Mouse (Mus musculus) G1E (cell line): ENCODE measurements around the gene Adgrl4. TPM values are rescaled to one million over a fixed set of nuclear protein-coding genes. Genes with fewer than 3 reads are reported as not detected.

Experiments used
- ATAC-seq: 2 replicates; pipeline ENCODE4 v1.8.0; 2016; ENCODE audit warnings: mild to moderate bottlenecking; ENCODE audit not compliant: insufficient number of reproducible peaks, poor library complexity, low FRiP score, severe bottlenecking; ENCODE audit errors: extremely low read depth
- DNase-seq: peaks from one replicate; pipeline ENCODE4 v3.0.0; 2012; ENCODE audit warnings: low spot score
- H3K27me3 ChIP-seq: 2 replicates; pipeline ENCODE4 v1.6.1; 2012; ENCODE audit warnings: mild to moderate bottlenecking, low read length, inconsistent platforms; ENCODE audit not compliant: insufficient read depth
- H3K36me3 ChIP-seq: replicated peaks from 2 replicates; pipeline ENCODE3; 2012; ENCODE audit warnings: mild to moderate bottlenecking, inconsistent platforms
- H3K4me1 ChIP-seq: 2 replicates; pipeline ENCODE4 v1.6.1; 2012; ENCODE audit warnings: low read depth, low read length, inconsistent platforms, mixed read lengths; ENCODE audit not compliant: insufficient read depth
- H3K4me3 ChIP-seq: 2 replicates; pipeline ENCODE4 v1.5.1; 2012; ENCODE audit warnings: low read depth, mild to moderate bottlenecking, inconsistent platforms, low read length, moderate library complexity, mixed read lengths
- H3K9me3 ChIP-seq: replicated peaks from 2 replicates; pipeline ENCODE4 v1.6.1; 2012; ENCODE audit warnings: inconsistent platforms
- CTCF ChIP-seq: IDR thresholded peaks from 2 replicates; pipeline ENCODE4 v1.5.1; 2012; ENCODE audit warnings: low read depth, low read length, inconsistent platforms, mixed read lengths
- GATA1 ChIP-seq: IDR thresholded peaks from 2 replicates; pipeline ENCODE4 v1.6.1; 2012; ENCODE audit warnings: borderline replicate concordance, low read length, inconsistent platforms, mixed read lengths
- GATA2 ChIP-seq: IDR thresholded peaks from 2 replicates; pipeline ENCODE4 v1.6.1; 2012; ENCODE audit warnings: low read depth, low read length, inconsistent platforms, borderline replicate concordance
- POLR2AphosphoS5 ChIP-seq: IDR thresholded peaks from 2 replicates; pipeline ENCODE4 v1.6.1; 2012; ENCODE audit warnings: low read depth, low read length, inconsistent platforms; ENCODE audit not compliant: insufficient replicate concordance
- TAL1 ChIP-seq: conservative IDR thresholded peaks from 2 replicates; pipeline ENCODE4 v1.6.1; 2012; ENCODE audit warnings: low read depth, low read length, inconsistent platforms, mixed read lengths
- polyA plus RNA-seq: library from polyadenylated mRNA; stranded (reverse); fragments of >175 nt; gene quantifications from 2 replicates; pipeline ENCODE4 v1.2.3, GENCODE M21; 2012
- total RNA-seq, 2 experiments: library from RNA; stranded (forward) in 1 of 2; stranded (reverse) in 1 of 2; fragments of 200-1000 nt in 1 of 2; fragments of >200 nt in 1 of 2; fragmentation: Nextera tagmentation in 1 of 2; gene quantifications; 2 replicates each; pipeline ENCODE4 v1.2.3; 2014 to 2017

The Adgrl4 gene
- total and polyA plus RNA-seq, 3 experiments = 0.38 TPM; not detected in 2

GRCm38 (mm10) chr3:151439976-151440375 lies 2.3 kb downstream of the Adgrl4 start:
- DNase-seq (no peak), ATAC-seq (no peak)
- Histone ChIP-seq H3K9me3 (peaks cover 25% of the 10 kb centered on the region), H3K36me3 (no peaks in the 10 kb centered on the region), H3K4me3 (no peak overlapping the region), H3K4me1 (no peaks in the 10 kb centered on the region), H3K27me3 (no peaks in the 10 kb centered on the region)
- no peak for TF ChIP-seq CTCF

- Histone ChIP-seq H3K27me3 (no peaks in the 10 kb centered on the region), H3K4me3 (no peak overlapping the region), H3K36me3 (no peaks in the 10 kb centered on the region), H3K9me3 (peaks cover 15% of the 10 kb centered on the region), H3K4me1 (no peaks in the 10 kb centered on the region)
- TF ChIP-seq CTCF (no peak), TAL1 (no peak), POLR2AphosphoS5 (no peak), GATA2 (no peak), GATA1 (no peak)
- no peak for ATAC-seq
- no peak for DNase-seq
These were observed 4.3 kb downstream of the Adgrl4 start for GRCm38 (mm10) chr3:151442026-151442425.

GRCm38 (mm10) chr3:151443486-151443885 lies 5.8 kb downstream of the Adgrl4 start:
- TF ChIP-seq TAL1 (no peak), GATA1 (no peak), POLR2AphosphoS5 (no peak), GATA2 (no peak), CTCF (no peak)
- H3K4me3 ChIP-seq = no peak overlapping the region
- no peak for ATAC-seq
- no peaks in the 10 kb centered on the region for H3K4me1 ChIP-seq
- H3K9me3 ChIP-seq = peaks cover 10% of the 10 kb centered on the region
- DNase-seq = no peak
- no peaks in the 10 kb centered on the region for H3K27me3 ChIP-seq
- H3K36me3 ChIP-seq = no peaks in the 10 kb centered on the region

- DNase-seq (no peak), ATAC-seq (no peak)
- no peaks in the 10 kb centered on the region for H3K36me3 ChIP-seq
- H3K4me1 ChIP-seq = no peaks in the 10 kb centered on the region
- H3K27me3 ChIP-seq = no peaks in the 10 kb centered on the region
- H3K4me3 ChIP-seq = no peak overlapping the region
- TF ChIP-seq TAL1 = no peak
- no peak for TF ChIP-seq CTCF
- TF ChIP-seq POLR2AphosphoS5 = no peak
- no peak for TF ChIP-seq GATA2
- no peak for TF ChIP-seq GATA1
- peaks cover 7% of the 10 kb centered on the region for H3K9me3 ChIP-seq
These were observed 6.6 kb downstream of the Adgrl4 start for GRCm38 (mm10) chr3:151444284-151444683.

- ATAC-seq (no peak), DNase-seq (no peak)
- H3K27me3 ChIP-seq = no peaks in the 10 kb centered on the region
- no peak overlapping the region for H3K4me3 ChIP-seq
- H3K36me3 ChIP-seq = no peaks in the 10 kb centered on the region
- no peaks in the 10 kb centered on the region for H3K4me1 ChIP-seq
- TF ChIP-seq TAL1 = no peak
- peaks cover 7% of the 10 kb centered on the region for H3K9me3 ChIP-seq
These were observed 8.2 kb downstream of the Adgrl4 start for GRCm38 (mm10) chr3:151445936-151446335.

- no peak for TF ChIP-seq GATA1
- TF ChIP-seq CTCF = no peak
- TF ChIP-seq POLR2AphosphoS5 = no peak
- TF ChIP-seq TAL1 = no peak
- TF ChIP-seq GATA2 = no peak
- Histone ChIP-seq H3K27me3 (no peaks in the 10 kb centered on the region), H3K36me3 (no peaks in the 10 kb centered on the region), H3K4me1 (no peaks in the 10 kb centered on the region), H3K9me3 (peaks cover 2% of the 10 kb centered on the region), H3K4me3 (no peak overlapping the region)
- no peak for ATAC-seq
- DNase-seq = no peak
These were observed 17.5 kb downstream of the Adgrl4 start for GRCm38 (mm10) chr3:151454985-151455701.
